Comparison of ENCODE assay signal across 13 mouse cellular contexts in genomic region chrX:19201383-19201782, GRCm38 (mm10).
DNase-seq lines count a peak whose midpoint lies in the region; ATAC-seq and TF ChIP-seq lines count a peak whose summit lies in the region.
"Had no signal": no experiment of that assay in that cellular context is flagged by ENCODE, and none has a peak within 500 bp of the region (broad histone marks: within the 10 kb centered on the region; RNA-seq: fewer than 3 reads in every experiment).

No protein-coding gene starts in this region.

- no peaks in the 10 kb centered on the region for H3K4me1 ChIP-seq in kidney, postnatal 0 days (replicated peaks; ENCODE audit: insufficient read depth, low read length)
- H3K4me1 ChIP-seq: limb, embryonic 13.5 days had no signal

- 83% methylated on average over 1 of the region's 1 CpGs for WGBS in kidney, postnatal 0 days

- ATAC-seq in kidney, postnatal 0 days (replicated peaks; ENCODE audit: low FRiP score, low read depth) = no peak
- ATAC-seq: inflammation-experienced regulatory T-cells, adult 6 months had no signal

- no peaks in the 10 kb centered on the region for H3K27me3 ChIP-seq in kidney, postnatal 0 days (ENCODE audit: insufficient read depth, low read length)
- H3K27me3 ChIP-seq: limb, embryonic 13.5 days had no signal

- no peak overlapping the region for H3K4me3 ChIP-seq in kidney, postnatal 0 days (replicated peaks; ENCODE audit: low read depth, low read length)
- H3K4me3 ChIP-seq: erythroblast, embryonic 14.5 days; limb, embryonic 13.5 days had no signal

- TF ChIP-seq CTCF in kidney, postnatal 0 days (IDR thresholded peaks at IDR 0.05; ENCODE audit: low read depth) = peak; percentile 52

- no peaks in the 10 kb centered on the region for H3K36me3 ChIP-seq in kidney, postnatal 0 days (ENCODE audit: insufficient read depth, low read length)
- H3K36me3 ChIP-seq: limb, embryonic 13.5 days had no signal

- H3K9ac ChIP-seq in kidney, postnatal 0 days (ENCODE audit: low read depth, low read length) = no peak overlapping the region
- H3K9ac ChIP-seq: limb, embryonic 13.5 days had no signal

- no peak overlapping the region for H3K4me2 ChIP-seq in kidney, postnatal 0 days (ENCODE audit: low read length)
- H3K4me2 ChIP-seq: limb, embryonic 13.5 days had no signal

- no peak for DNase-seq in kidney, postnatal 0 days (ENCODE audit: low spot score)
- DNase-seq in kidney, adult 8-10 months = no peak
- peak; percentile 2 for DNase-seq in retina, embryonic 14.5 days (ENCODE audit: low spot score)
- DNase-seq in retina, postnatal 1 day = no peak
- peak; percentile 48 for DNase-seq in adipocyte (ENCODE audit: low spot score)
- no peak for DNase-seq in frontal cortex, postnatal 25 days (ENCODE audit: low spot score in 2 of 2)
- DNase-seq in right cerebral cortex, adult 18-20 months = no peak
- DNase-seq: heart, adult 18-20 months; kidney, postnatal 14 days; thymus, postnatal 4 days had no signal

- H3K9me3 ChIP-seq in kidney, postnatal 0 days (replicated peaks; ENCODE audit: low read length) = no peaks in the 10 kb centered on the region
- H3K9me3 ChIP-seq: limb, embryonic 13.5 days had no signal

- H3K27ac ChIP-seq in kidney, postnatal 0 days = no peak overlapping the region
- H3K27ac ChIP-seq: limb, embryonic 13.5 days had no signal

Comparison
In these comparisons a context has a peak if more than half of its experiments do, and no peak if none do; other contexts are left out.
1. DNase-seq: peak in retina, embryonic 14.5 days (single experiment) and adipocyte (single experiment); none in kidney, postnatal 0 days (single experiment), kidney, adult 8-10 months (0 of 2), retina, postnatal 1 day (single experiment), frontal cortex, postnatal 25 days (0 of 2) and right cerebral cortex, adult 18-20 months (single experiment).